Mouse (Mus musculus) forebrain, embryonic 16.5 days (tissue): ENCODE measurements around the gene Ndufa13. TPM values are rescaled to one million over a fixed set of nuclear protein-coding genes. Genes with fewer than 3 reads are reported as not detected.

ENCODE experiments used
- ATAC-seq: fragments of 200-750 bp; cut with Nextera tagmentation; 2 replicates; pipeline ENCODE4 v1.8.0; 2017; ENCODE audit warnings: mild to moderate bottlenecking, moderate library complexity
- H3K27ac ChIP-seq: fragments of 300-500 bp; sonication (generic); 2 replicates; pipeline ENCODE4 v1.5.1; 2014; ENCODE audit warnings: low read length, control low read depth
- H3K27me3 ChIP-seq: fragments of 300-500 bp; sonication (generic); replicated peaks from 2 replicates; pipeline ENCODE4 v1.6.1; 2014; ENCODE audit warnings: low read length; ENCODE audit not compliant: control insufficient read depth, insufficient read depth
- H3K36me3 ChIP-seq: fragments of 300-500 bp; sonication (generic); 2 replicates; pipeline ENCODE4 v1.6.1; 2014; ENCODE audit not compliant: control insufficient read depth, insufficient read depth
- H3K4me1 ChIP-seq: fragments of 300-500 bp; sonication (generic); replicated peaks from 2 replicates; pipeline ENCODE4 v1.6.1; 2014; ENCODE audit warnings: low read length; ENCODE audit not compliant: control insufficient read depth, insufficient read depth
- H3K4me2 ChIP-seq: fragments of 300-500 bp; sonication (generic); 2 replicates; pipeline ENCODE4 v1.6.1; 2014; ENCODE audit warnings: mild to moderate bottlenecking, low read length, control low read depth
- H3K4me3 ChIP-seq: fragments of 300-500 bp; sonication (generic); replicated peaks from 2 replicates; pipeline ENCODE4 v1.5.1; 2014; ENCODE audit warnings: mild to moderate bottlenecking, low read length, control low read depth
- H3K9ac ChIP-seq: fragments of 300-500 bp; sonication (generic); replicated peaks from 2 replicates; pipeline ENCODE4 v1.6.1; 2014; ENCODE audit warnings: low read depth, low read length, control low read depth
- H3K9me3 ChIP-seq: fragments of 300-500 bp; sonication (generic); 2 replicates; pipeline ENCODE4 v1.6.1; 2016; ENCODE audit warnings: low read length; ENCODE audit not compliant: control insufficient read depth
- WGBS: fragments of 180-500 bp; shearing (Covaris S2); extraction: QIAGEN DNeasy Blood & Tissue Kit; methylation state at CpG from one replicate; pipeline ENCODE4 v1.1.7; 2014; 5-methylcytosine and 5-hydroxymethylcytosine counted together
- polyA plus RNA-seq: library from polyadenylated mRNA; unstranded; fragments of >200 nt; fragmentation: Nextera tagmentation; extraction: Ambion mirVana; gene quantifications from 2 replicates; pipeline ENCODE4 v1.2.1, GENCODE M21; 2015

The Ndufa13 gene
- polyA plus RNA-seq, 1 experiment from 2014 or later, result 144 TPM

DNA sequence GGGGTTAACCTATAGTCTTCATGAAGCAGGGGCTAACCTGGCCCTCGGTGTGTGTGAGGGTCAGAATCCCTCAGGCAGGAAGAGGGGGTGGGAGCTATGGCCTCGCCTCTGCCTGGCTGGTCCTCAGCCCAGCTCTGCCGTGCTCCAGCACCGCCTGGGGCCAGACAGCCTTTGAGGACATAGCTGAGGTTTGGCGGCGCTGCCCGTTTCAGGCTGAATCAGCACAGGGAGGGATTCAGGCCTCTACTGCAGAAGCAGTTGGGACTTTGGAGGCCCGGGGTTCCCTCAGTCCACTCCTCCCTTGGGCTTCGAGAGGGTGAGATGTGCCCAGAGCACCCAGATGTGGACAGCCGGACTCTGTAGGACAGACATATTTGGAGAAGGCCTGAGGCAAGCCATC lies 26.3 kb downstream of the Ndufa13 start:
- H3K4me1 ChIP-seq, result peaks cover 4% of the 10 kb centered on the region
- H3K27me3 ChIP-seq, result peaks cover 20% of the 10 kb centered on the region
- ATAC-seq, result no peak
- H3K4me3 ChIP-seq, result no peak overlapping the region
- H3K9me3 ChIP-seq, result no peaks in the 10 kb centered on the region
- H3K36me3 ChIP-seq, result no peaks in the 10 kb centered on the region; the same call in 1 of the 2 replicates
- 41% methylated on average over 10 of the region's 10 CpGs for WGBS
- H3K4me2 ChIP-seq, result no peak overlapping the region
- H3K9ac ChIP-seq, result no peak overlapping the region
- no peak overlapping the region for H3K27ac ChIP-seq

DNA sequence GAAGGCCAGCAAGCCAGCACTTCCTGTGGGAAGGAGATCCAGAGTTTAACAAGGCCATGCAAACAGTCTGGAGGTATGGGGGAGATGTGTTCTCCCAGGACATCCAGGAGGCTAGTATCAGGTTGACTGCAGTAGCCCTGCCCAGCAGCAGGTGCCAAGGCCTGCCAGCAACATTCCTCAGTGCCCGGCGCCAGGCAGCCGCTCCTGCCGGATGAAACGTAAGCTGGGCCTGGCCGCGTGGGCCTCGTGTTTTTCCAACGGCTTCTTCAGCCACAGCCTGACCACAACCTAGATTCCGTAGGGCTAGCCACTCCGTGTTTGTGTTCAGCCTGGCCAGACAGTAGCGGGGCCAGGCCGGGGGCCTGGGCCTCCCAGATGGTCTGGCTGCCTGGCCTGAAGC lies 27.7 kb downstream of the Ndufa13 start:
- ATAC-seq, result no peak
- 86% methylated on average over 13 of the region's 13 CpGs for WGBS
- Histone ChIP-seq H3K9ac (no peak overlapping the region), H3K27ac (no peak overlapping the region), H3K4me1 (no peaks in the 10 kb centered on the region), H3K4me2 (no peak overlapping the region), H3K27me3 (peaks cover 6% of the 10 kb centered on the region), H3K9me3 (no peaks in the 10 kb centered on the region), H3K36me3 (no peaks in the 10 kb centered on the region; the same call in 1 of the 2 replicates), H3K4me3 (no peak overlapping the region)

DNA sequence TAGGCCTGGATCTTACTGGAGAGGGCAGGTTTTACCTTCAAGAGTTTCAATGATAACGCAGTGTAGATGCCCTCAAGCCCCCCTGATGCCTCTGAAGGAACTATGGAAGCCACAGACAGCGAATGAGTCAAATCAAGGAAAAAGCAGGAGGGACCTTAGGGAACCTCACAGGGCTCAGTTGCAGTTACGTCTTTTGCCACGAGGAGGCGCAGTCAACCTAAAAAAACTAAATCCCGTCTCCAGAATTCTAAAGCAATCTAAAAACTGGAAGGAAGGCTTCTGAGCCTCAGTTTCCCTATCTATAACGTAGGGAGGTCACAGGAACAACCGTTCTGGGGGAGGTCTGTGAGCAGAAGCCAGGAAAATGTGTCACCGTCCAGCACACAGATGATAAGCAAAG lies 28.2 kb downstream of the Ndufa13 start:
- Histone ChIP-seq H3K9ac (no peak overlapping the region), H3K4me3 (no peak overlapping the region), H3K4me2 (no peak overlapping the region), H3K27ac (no peak overlapping the region), H3K27me3 (peaks cover 2% of the 10 kb centered on the region), H3K36me3 (no peaks in the 10 kb centered on the region; the same call in 1 of the 2 replicates), H3K9me3 (no peaks in the 10 kb centered on the region), H3K4me1 (no peaks in the 10 kb centered on the region)
- WGBS, result 11% methylated on average over 9 of the region's 9 CpGs
- no peak for ATAC-seq

DNA sequence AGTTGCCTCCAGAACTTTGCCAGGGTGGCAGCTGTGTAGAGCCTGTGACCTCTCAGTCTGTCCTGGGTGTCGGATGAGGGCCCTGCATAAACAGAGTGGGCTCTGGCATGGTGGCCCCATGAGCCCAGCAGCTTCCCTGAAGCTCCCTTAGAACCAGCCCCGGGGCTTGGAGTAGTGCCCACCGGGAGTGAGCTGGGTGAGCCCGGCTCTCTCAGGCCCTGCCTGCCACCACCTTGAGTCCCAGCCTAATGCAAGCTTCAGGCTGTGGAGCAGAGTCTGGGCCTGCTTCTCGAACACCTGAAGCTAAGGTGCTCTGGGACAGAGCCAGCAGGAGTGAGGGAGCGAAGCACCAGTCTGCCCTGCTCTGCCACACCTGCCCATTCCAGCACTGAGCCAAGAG lies 31.5 kb downstream of the Ndufa13 start:
- ATAC-seq, result no peak
- Histone ChIP-seq H3K27me3 (no peaks in the 10 kb centered on the region), H3K4me2 (no peak overlapping the region), H3K4me1 (no peaks in the 10 kb centered on the region), H3K4me3 (no peak overlapping the region), H3K36me3 (no peaks in the 10 kb centered on the region; the same call in 1 of the 2 replicates), H3K9me3 (no peaks in the 10 kb centered on the region), H3K27ac (no peak overlapping the region), H3K9ac (no peak overlapping the region)
- 93% methylated on average over 6 of the region's 6 CpGs for WGBS

DNA sequence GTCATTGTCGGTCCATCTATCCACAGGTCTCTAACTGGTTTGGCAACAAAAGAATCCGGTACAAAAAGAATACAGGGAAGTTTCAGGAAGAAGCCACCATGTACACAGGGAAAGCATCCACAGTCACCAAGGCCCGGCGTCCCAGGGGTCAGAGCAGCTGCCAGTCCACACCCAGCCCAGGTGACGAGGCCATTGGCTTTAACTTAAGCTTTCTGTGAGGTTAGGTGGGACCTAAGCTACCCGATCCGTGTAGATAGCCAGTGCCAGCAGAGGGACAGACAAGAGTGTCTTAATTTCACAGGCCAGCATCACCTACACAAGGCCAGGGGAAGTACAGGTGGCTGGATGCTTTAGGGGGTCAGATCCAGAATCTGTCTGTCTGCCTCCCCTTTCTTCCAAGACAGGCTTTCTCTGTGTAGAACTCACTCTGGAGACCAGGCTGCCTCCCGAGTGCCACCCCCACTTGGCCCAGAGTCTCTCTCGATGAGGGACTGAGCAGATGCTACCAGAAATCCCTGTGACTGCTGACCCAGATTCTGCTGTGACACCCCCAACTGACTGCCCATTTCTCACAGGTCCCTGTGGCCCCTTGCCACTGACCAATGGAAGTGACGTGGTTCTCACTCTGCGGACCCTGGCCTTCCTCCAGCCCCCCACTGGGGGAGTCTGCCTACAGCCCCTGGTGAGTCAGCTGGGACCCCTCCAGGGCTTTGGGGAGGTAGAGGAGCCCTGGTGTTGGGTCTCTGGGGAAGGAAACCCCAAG lies 32.2 kb downstream of the Ndufa13 start:
- no peaks in the 10 kb centered on the region for H3K27me3 ChIP-seq

DNA sequence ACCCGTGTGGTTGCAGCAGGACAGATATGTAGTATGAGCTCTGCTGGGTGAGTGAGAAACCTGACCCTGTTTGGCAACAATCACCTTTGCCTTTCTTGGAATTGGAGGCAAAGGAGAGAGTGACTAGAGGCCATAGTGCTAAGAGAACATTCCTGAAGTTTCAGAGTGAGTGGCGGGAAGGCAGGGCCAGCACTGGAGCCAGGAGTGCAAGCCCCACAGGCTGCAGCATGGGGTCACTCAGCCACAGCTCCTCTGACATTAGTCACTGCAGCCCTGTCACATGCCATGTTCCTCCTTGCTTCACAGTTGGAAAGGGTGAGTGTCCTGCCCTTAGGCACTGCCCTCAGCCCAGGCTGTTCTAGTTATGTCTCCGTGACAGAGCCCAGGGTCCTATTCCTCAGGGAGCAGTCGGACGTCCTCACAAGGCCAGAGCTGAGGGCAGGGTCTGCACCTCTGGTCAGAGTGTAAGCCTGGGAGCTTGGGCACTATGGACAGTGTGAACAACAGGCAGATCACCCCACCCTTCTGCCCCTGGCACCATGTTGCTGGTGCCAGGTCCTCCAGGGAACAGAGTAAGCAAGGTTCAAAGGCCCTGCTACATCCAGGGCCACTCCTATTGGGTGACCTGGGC lies 34.5 kb downstream of the Ndufa13 start:
- Histone ChIP-seq H3K27me3 (no peaks in the 10 kb centered on the region), H3K4me3 (no peak overlapping the region), H3K4me1 (no peaks in the 10 kb centered on the region), H3K36me3 (no peaks in the 10 kb centered on the region; the same call in none of the 2 replicates), H3K9ac (no peak overlapping the region), H3K27ac (no peak overlapping the region), H3K9me3 (no peaks in the 10 kb centered on the region), H3K4me2 (no peak overlapping the region)
- no peak for ATAC-seq
- 88% methylated on average over 5 of the region's 5 CpGs for WGBS

More for the DNA sequence above, 32.2 kb downstream of the Ndufa13 start:
- Histone ChIP-seq H3K4me1 (no peaks in the 10 kb centered on the region), H3K27ac (no peak overlapping the region), H3K36me3 (no peaks in the 10 kb centered on the region; the same call in none of the 2 replicates), H3K4me2 (no peak overlapping the region), H3K9ac (no peak overlapping the region), H3K4me3 (no peak overlapping the region), H3K9me3 (no peaks in the 10 kb centered on the region)
- 87% methylated on average over 11 of the region's 11 CpGs for WGBS
- no peak for ATAC-seq

DNA sequence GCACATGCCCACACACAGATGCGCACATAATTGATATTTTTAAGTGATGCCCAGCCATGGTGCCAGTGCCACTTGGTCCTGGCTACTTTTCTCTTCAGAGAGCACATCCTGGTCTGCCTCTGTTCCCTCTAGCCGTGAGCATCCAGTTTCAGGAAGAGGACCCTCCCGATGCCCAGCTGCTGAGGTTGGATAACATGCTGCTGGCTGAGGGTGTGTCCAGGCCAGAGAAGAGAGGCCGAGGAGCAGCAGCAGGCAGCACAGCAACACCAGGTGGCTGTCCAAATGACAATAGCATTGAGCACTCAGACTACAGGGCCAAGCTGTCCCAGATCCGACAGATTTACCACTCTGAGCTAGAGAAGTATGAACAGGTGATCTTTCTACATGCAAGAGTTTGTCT lies 38.2 kb downstream of the Ndufa13 start:
- ATAC-seq, result no peak
- H3K27me3 ChIP-seq, result no peaks in the 10 kb centered on the region
- no peaks in the 10 kb centered on the region for H3K9me3 ChIP-seq
- 83% methylated on average over 5 of the region's 5 CpGs for WGBS
- H3K4me1 ChIP-seq, result no peaks in the 10 kb centered on the region
- H3K36me3 ChIP-seq, result peaks cover under 1% of the 10 kb centered on the region; the same call in 1 of the 2 replicates
- no peak overlapping the region for H3K9ac ChIP-seq
- H3K27ac ChIP-seq, result no peak overlapping the region
- H3K4me2 ChIP-seq, result no peak overlapping the region
- no peak overlapping the region for H3K4me3 ChIP-seq

DNA sequence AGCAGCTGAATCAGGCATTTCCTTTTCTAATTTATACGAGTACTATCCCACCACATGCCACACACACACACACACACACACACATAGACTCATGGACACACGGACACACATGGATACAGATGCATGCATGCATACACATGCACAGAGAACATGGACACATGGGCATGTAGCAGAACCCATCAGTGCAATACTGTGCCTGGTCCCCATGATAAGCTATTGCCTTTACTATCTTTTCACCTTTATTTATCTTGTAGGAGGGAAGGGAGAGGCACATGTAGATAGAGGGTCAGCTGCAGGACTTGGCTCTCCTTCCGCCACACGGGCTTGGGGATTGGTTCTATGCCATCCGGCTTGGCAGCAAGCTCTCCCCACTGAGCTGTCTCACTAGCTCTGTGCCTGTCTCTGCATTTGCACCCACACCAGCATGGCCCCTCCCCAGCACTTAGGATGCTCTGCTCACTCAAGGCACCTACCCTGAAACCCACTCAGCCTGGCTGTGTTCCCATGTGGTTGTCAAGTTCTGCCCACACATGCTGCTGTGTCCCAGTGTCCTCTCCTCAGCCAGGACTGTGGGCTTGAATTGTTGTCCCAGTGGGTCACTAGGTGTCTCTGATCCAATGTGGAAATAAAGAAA lies 38.9 kb downstream of the Ndufa13 start:
- no peaks in the 10 kb centered on the region for H3K27me3 ChIP-seq
- H3K27ac ChIP-seq, result no peak overlapping the region
- no peak overlapping the region for H3K9ac ChIP-seq
- 87% methylated on average over 5 of the region's 5 CpGs for WGBS
- peaks cover 2% of the 10 kb centered on the region; the same call in 1 of the 2 replicates for H3K36me3 ChIP-seq
- no peak overlapping the region for H3K4me2 ChIP-seq
- no peaks in the 10 kb centered on the region for H3K4me1 ChIP-seq
- ATAC-seq, result no peak
- no peak overlapping the region for H3K4me3 ChIP-seq
- H3K9me3 ChIP-seq, result no peaks in the 10 kb centered on the region

DNA sequence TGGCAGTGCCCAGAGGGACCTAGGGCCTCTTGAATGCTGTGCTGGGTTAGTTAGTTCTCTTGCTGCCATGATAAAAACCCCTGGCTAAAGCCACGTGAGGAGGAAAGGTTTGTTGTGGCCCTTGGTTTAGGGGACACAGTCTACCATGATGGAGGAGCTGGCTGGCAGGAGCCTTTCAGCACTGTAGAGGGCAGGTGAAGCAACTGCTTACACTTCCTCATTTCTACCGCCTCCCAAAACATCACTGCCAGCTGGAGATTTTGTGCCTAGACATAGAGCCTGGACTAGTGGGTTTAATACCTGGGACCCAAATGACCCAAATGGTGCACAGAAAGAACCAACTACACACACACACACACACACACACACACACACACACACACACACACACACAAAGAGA lies 41.1 kb downstream of the Ndufa13 start:
- no peak for ATAC-seq
- WGBS, result 70% methylated on average over 2 of the region's 2 CpGs
- Histone ChIP-seq H3K9me3 (no peaks in the 10 kb centered on the region), H3K4me3 (no peak overlapping the region), H3K4me1 (no peaks in the 10 kb centered on the region), H3K4me2 (no peak overlapping the region), H3K9ac (no peak overlapping the region), H3K27ac (no peak overlapping the region), H3K36me3 (peaks cover 2% of the 10 kb centered on the region; the same call in 1 of the 2 replicates), H3K27me3 (no peaks in the 10 kb centered on the region)
